Mouse (Mus musculus): ENCODE data around the gene Sptssa.

GRCm38 (mm10) chr12:54659901-54660300 is 3.5 kb upstream of the Sptssa start:
- TF ChIP-seq CTCF (IDR thresholded peaks at IDR 0.05; ENCODE audit: insufficient read depth, low read depth, low read length) = no peak
- TF ChIP-seq POLR2A (IDR thresholded peaks at IDR 0.05; ENCODE audit: insufficient read depth, low read depth, low read length) = no peak
